Comparison of ENCODE assay signal across 20 mouse cellular contexts in the genomic region with DNA sequence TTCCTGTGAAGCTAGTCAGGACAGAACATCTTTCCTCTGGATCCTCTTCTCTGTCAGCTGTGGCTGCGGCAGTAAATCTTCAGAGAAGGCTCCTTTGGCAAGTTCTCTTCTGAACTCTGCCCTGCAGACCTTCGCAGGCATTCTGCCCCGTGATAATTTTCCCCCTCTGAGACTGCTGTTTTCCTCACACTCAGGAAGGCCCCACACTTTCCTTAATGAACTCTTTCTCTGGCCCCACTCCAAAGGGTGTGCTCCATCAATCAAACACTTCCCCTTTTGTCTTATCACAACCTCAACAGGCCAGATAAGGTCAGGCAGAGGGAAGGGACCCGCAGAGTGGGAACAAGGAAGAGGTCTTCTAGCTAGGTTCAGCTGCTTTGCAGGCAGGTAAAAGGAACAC.
DNase-seq lines count a peak whose midpoint lies in the region; ATAC-seq and TF ChIP-seq lines count a peak whose summit lies in the region.
"Had no signal": no experiment of that assay in that cellular context is flagged by ENCODE, and none has a peak within 500 bp of the region (broad histone marks: within the 10 kb centered on the region; RNA-seq: fewer than 3 reads in every experiment).

No protein-coding gene starts in this region.

- no peaks in the 10 kb centered on the region for H3K4me1 ChIP-seq in stomach, embryonic 16.5 days (ENCODE audit: control insufficient read depth, insufficient read depth, low read length)
- H3K4me1 ChIP-seq in heart, embryonic 11.5 days (ENCODE audit: control insufficient read depth, insufficient read depth, low read length) = no peaks in the 10 kb centered on the region
- H3K4me1 ChIP-seq: forebrain, embryonic 13.5 days; hindbrain, embryonic 13.5 days; limb, embryonic 13.5 days; liver, embryonic 13.5 days; midbrain, embryonic 12.5 days had no signal

- no peaks in the 10 kb centered on the region for H3K36me3 ChIP-seq in stomach, embryonic 16.5 days (ENCODE audit: control insufficient read depth, insufficient read depth, low read length)
- no peaks in the 10 kb centered on the region for H3K36me3 ChIP-seq in heart, embryonic 11.5 days (ENCODE audit: control insufficient read depth, insufficient read depth, low read length)
- H3K36me3 ChIP-seq: hindbrain, embryonic 13.5 days; limb, embryonic 13.5 days; liver, embryonic 13.5 days; midbrain, embryonic 12.5 days had no signal

- H3K4me2 ChIP-seq in stomach, embryonic 16.5 days (ENCODE audit: low read depth, low read length) = no peak overlapping the region
- H3K4me2 ChIP-seq in heart, embryonic 11.5 days = no peak overlapping the region
- H3K4me2 ChIP-seq: forebrain, embryonic 13.5 days; hindbrain, embryonic 13.5 days; limb, embryonic 13.5 days; liver, embryonic 13.5 days; lung, embryonic 14.5 days; midbrain, embryonic 12.5 days had no signal

- no peaks in the 10 kb centered on the region for H3K27me3 ChIP-seq in stomach, embryonic 16.5 days (ENCODE audit: control insufficient read depth, insufficient read depth, low read length)
- H3K27me3 ChIP-seq in heart, embryonic 11.5 days (ENCODE audit: control insufficient read depth, insufficient read depth, low read length) = no peaks in the 10 kb centered on the region
- H3K27me3 ChIP-seq: forebrain, embryonic 13.5 days; hindbrain, embryonic 13.5 days; limb, embryonic 13.5 days; liver, embryonic 13.5 days; midbrain, embryonic 12.5 days had no signal

- no peak overlapping the region for H3K27ac ChIP-seq in stomach, embryonic 16.5 days (ENCODE audit: low read length)
- no peak overlapping the region for H3K27ac ChIP-seq in layer of hippocampus, adult 2 months
- no peak overlapping the region for H3K27ac ChIP-seq in heart, embryonic 11.5 days (ENCODE audit: low read depth, low read length)
- H3K27ac ChIP-seq: forebrain, embryonic 13.5 days; heart, adult 2 months; hindbrain, embryonic 13.5 days; limb, embryonic 13.5 days; liver, embryonic 13.5 days; macrophage; midbrain, embryonic 12.5 days had no signal

- no peak overlapping the region for H3K4me3 ChIP-seq in stomach, embryonic 16.5 days (replicated peaks; ENCODE audit: low read length)
- no peak overlapping the region for H3K4me3 ChIP-seq in layer of hippocampus, adult 2 months
- H3K4me3 ChIP-seq in heart, embryonic 11.5 days (ENCODE audit: low read depth, low read length) = no peak overlapping the region
- H3K4me3 ChIP-seq: erythroblast, embryonic 14.5 days; forebrain, embryonic 13.5 days; heart, adult 2 months; hindbrain, embryonic 13.5 days; limb, embryonic 13.5 days; liver, embryonic 13.5 days; midbrain, embryonic 12.5 days had no signal

- no peaks in the 10 kb centered on the region for H3K9me3 ChIP-seq in stomach, embryonic 16.5 days (replicated peaks; ENCODE audit: control insufficient read depth, low read length)
- H3K9me3 ChIP-seq in heart, embryonic 11.5 days (replicated peaks; ENCODE audit: control insufficient read depth, low read length) = no peaks in the 10 kb centered on the region
- H3K9me3 ChIP-seq: liver, embryonic 13.5 days had no signal

- peak; percentile 83 for ATAC-seq in stomach, embryonic 16.5 days (ENCODE audit: insufficient read depth, low FRiP score)
- ATAC-seq in erythroblast, adult 5-6 weeks (replicated peaks; ENCODE audit: low FRiP score, poor library complexity, severe bottlenecking) = no peak
- no peak for ATAC-seq in heart, embryonic 11.5 days (replicated peaks; ENCODE audit: insufficient number of reproducible peaks, low FRiP score, low TSS enrichment)
- ATAC-seq: forebrain, embryonic 13.5 days had no signal

- no peak for TF ChIP-seq CTCF in layer of hippocampus, adult 2 months (conservative IDR thresholded peaks at IDR 0.05)

- H3K9ac ChIP-seq in stomach, embryonic 16.5 days (ENCODE audit: low read length) = no peak overlapping the region
- no peak overlapping the region for H3K9ac ChIP-seq in heart, embryonic 11.5 days (ENCODE audit: low read depth, low read length)
- H3K9ac ChIP-seq: forebrain, embryonic 13.5 days; hindbrain, embryonic 13.5 days; limb, embryonic 13.5 days; liver, embryonic 13.5 days; lung, embryonic 14.5 days; midbrain, embryonic 12.5 days had no signal

- 28% methylated on average over 4 of the region's 4 CpGs for WGBS in stomach, embryonic 16.5 days
- 21% methylated on average over 4 of the region's 4 CpGs for WGBS in heart, embryonic 11.5 days (ENCODE audit: insufficient replicate concordance)

- DNase-seq in kidney, adult 8-10 months = peak; percentile 4 to 8
- DNase-seq in kidney, adult 18-20 months = no peak
- DNase-seq in adrenal gland, postnatal 36 days = peak; percentile 2 to 10
- peak; percentile 29 for DNase-seq in kidney, postnatal 14 days
- DNase-seq in layer of hippocampus, adult 2 months (ENCODE audit: low spot score in 2 of 2) = no peak
- DNase-seq: cerebellum, adult 8-10 months; gastrocnemius, postnatal 14 days; heart, adult 2 months; liver, embryonic 13.5 days; lung, embryonic 14.5 days; thymus, postnatal 36 days had no signal

Comparison
In these comparisons a context has a peak if more than half of its experiments do, and no peak if none do; other contexts are left out.
1. DNase-seq: peak in kidney, adult 8-10 months (2 of 2), adrenal gland, postnatal 36 days (2 of 2) and kidney, postnatal 14 days (single experiment); none in kidney, adult 18-20 months (single experiment) and layer of hippocampus, adult 2 months (0 of 2).